Mouse (Mus musculus) thymus, postnatal 10 days (tissue): ENCODE data around the gene Dnajc7.
"Not testable (repeated sequence)": the region's sequence is repeated elsewhere in the genome, so short reads cannot be mapped to it uniquely, and the experiment has no call there.

ENCODE experiments used
- DNase-seq, 2 experiments: peaks; one replicate each; pipeline ENCODE4 v3.0.0; 2021; ENCODE audit warnings: low spot score in 2 of 2

Dnajc7 gene

DNA sequence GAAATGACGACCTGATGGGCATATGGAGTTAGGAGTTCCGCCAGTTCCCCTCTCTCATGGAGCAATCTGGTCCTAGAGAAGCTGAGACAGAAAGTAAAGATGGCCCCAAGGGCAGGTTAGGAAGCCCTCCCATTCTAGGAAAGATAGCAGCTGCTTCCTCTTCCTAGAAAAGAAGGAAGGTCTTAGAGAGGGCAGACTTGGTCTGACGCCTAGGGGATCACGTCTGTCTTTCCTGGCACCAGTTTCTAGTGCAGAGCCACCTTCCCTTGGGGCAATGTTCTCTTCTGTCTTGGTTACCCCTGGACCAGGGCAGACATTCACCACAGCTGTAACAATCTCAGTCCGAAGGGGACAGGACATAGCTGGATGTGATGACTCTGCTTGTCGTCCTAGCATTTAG is 71.8 kb downstream of the Dnajc7 start:
- DNase-seq, result no peak

DNA sequence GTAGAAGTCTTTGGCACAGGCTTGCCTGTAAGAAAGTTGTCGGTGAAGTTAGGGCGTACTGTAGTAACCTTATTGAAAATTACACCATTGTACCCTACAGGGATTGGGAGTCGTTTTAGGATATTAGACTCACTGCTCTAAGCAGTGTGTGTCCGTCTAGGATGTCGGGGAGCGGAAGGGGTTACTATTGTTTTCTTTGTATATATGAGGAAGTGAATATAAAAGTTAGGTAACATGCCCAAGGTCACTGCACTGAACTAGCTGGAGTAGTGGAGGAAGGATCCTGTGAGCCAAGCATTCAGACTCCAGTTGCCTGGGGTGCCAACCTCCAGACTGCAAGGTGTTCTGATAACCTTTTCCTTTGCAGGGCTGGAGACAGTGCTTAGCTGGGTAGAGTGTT is 73.0 kb downstream of the Dnajc7 start:
- no peak for DNase-seq

DNA sequence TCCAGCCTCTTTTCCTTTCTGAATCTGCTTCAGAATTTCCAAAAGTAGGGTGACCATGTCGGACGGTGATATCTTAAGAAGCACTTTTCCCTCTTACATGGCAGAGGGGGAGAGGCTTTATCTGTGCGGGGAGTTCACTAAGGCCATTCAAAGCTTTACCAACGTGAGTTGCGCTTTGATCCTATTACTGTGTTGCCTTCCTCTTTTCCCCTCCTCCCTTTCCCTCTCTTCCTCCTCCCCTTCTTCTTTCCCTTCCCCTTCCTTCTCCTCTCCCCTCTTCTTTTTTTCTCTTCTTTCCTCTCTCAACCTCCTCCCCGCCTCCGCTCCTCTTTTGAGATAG is 74.3 kb downstream of the Dnajc7 start:
- DNase-seq, result no peak

DNA sequence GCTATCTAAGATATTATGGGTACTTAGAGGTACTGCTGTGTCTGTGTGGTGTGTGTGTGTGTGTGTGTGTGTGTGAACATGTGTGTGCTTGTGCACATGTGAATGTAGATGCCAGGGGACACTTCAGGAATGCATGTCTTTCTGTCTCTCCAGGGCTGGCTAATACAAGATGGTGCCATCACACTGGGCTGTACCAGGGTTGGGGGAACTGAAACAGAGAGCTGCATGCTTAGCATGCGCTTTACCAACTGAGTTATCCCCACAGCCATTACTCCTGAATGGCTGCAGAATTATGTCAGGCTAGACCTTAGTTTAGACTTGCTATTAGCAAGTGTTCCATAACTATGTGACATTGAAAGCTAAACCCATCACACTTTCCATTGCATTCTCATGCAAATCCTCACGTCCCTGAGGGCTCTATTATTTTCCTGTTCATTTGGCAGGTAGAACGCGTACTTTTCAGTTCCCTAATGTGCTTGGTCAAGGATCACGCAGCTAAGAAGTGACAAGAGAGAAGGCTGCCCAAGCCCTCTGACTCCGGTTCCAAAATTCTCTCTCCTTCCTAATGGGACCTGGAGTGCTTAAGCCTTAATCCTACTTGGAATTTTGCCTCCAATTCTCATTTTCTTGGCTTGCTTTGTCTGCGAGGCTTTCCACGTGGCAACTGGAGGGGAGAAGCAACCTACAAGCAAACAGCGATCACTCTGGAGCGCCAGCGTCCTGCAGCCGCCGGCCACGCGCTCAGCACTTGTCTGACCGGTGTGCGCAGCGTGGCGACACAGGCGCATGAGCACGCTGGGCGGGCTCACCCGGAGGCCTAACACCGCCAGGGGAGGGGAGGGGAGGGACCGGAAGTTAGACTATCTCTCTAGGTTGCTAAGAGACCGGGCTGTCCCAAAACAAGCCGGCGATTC is 74.9 kb downstream of the Dnajc7 start, which contains the start of gene Ttc25:
Gene Ttc25, plus strand, starts transcription at position 776 of the 914 bp plus-strand sequence.
- peak; percentile 36 to 58 for DNase-seq

DNA sequence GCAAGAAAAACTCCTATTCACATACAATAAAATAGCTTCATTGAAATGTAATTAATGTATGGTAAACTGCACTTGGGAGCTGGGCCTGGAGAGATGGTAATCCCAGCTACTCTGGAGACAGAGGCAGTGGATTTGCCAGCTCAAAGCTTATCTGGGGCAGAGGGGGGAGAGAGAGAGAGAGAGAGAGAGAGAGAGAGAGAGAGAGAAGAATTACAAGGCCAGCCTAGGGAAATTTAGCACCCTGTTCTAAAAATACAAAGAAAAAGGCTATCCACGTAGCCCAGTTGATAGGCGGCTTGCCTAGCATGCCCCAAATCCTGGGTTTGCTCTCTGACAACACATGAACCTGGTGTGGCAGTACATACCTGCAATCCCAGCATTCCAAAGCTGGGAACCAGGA is 78.4 kb downstream of the Dnajc7 start:
- DNase-seq, result no peak

DNA sequence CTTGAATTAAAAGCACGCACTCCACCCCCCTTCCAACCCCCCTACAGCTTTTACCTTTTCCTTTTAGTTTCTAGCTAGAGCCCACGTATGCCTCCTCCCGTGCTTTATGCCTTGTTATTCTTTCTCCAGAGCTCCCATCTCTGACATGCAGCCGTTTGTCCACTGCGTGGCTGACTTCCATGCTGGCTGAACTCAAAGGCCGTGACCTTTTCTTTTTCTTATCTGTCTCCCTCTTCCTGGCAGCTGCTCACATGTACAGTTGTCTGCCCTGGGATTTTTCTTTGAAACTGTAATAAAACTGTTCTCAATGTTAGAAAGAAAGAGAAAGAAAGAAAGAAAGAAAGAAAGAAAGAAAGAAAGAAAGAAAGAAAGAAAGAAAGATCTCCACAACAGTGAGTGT is 79.0 kb downstream of the Dnajc7 start:
- no peak for DNase-seq

DNA sequence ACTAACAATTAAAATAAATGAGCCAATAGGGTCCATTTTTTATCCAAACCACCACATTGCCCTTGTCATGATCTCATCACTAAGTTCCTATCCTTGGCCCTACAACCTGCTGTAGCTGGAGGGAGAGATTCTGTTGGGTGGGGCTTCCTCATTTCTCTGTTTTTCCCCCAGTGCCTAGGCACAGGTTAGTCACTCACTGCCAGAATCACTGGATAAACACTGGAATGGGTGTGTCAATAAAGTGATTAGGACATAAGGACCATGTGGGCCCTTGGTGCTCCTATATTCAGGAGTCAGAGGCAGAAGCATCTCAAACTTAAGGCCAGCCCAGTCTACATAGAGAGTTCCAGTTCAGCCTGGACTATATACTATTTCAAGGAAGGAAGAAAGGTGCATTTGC is 83.5 kb downstream of the Dnajc7 start:
- no peak for DNase-seq

DNA sequence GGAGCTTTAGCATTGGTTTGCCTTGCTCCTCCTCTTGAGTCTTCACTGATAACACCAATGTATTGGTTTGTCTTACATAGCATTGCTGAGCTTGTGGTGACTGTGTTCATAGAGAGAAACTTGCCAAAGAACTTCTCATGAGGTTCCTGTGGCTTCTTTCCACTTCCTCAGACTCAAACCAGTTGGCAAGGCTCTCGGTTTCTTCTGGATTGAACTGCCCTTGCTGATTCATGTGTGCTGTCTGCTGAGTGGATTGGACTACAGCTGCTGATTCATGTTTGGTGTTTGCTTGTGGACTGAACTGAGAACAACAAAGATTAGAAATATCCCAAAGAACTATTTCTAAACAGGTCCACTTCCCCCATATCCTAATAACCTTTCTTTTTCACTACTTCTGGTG is 84.0 kb downstream of the Dnajc7 start:
- DNase-seq, result no peak

DNA sequence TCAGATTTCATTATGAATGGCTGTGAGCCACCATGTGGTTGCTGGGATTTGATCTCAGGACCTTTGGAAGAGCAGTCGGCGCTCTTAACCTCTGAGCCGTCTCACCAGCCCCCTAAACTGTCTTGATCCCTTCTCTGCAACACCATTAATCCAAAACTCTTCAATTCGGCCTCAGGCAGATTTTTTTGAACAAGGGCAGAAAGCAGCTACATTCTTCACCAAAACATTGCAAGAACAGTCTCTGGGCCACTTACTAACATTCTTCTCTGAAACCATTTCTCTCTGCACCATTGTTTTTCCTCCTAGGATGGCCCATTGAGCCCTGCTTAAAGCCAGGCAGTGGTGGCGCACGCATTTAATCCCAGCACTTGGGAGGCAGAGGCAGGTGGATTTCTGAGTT is 85.1 kb downstream of the Dnajc7 start:
- DNase-seq, result not testable (repeated sequence)

DNA sequence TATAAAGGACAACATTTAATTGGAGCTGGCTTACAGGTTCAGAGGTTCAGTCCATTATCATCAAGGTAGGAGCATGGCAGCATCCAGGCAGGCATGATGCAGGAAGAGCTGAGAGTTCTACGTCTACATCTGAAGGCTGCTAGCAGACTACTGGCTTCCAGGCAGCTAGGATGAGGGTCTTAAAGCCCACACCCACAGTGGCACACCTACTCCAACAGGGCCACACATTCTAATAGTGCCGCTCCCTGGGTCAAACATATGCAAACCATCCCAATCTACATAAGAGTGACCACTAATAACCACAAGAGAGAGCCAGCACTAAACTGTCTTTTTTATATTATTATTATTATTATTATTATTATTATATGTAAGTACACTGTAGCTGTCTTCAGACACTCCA is 85.6 kb downstream of the Dnajc7 start:
- not testable (repeated sequence) for DNase-seq

DNA sequence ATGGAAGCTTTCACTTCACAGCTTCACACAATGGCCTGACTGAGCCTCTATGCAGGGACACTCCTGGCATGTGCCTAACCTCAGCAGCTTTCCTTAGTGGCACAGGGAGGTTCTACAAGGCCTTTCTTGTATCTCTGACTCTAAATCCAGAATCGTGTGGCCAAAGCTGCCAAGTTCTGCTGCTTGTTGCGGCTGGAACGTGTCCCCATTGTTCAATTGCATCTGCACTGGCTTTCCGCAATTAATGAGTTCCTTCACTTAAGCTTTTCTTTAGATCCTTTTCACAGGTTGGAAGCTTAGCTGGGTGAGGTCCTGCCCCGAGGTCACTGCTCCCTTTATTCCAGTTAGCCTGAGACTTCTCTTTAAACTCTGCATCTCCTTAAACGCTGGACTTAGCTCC is 86.1 kb downstream of the Dnajc7 start:
- no peak for DNase-seq
